Mouse (Mus musculus): ENCODE measurements around the gene Ece2.

Gene Ece2

GRCm38 (mm10) chr16:20629731-20630634, at the start of gene Ece2:
Gene Ece2, plus strand, starts transcription at chr16:20629828.
- DNase-seq (ENCODE audit: low spot score) = no peak

GRCm38 (mm10) chr16:20589366-20589938, 40.2 kb upstream of the Ece2 start, which contains the start of gene Vwa5b2:
Gene Vwa5b2, plus strand, starts transcription at chr16:20589471.
- no peak for DNase-seq (ENCODE audit: low spot score)

- DNase-seq (ENCODE audit: low spot score) = no peak
Observed at GRCm38 (mm10) chr16:20589939-20590679, 39.5 kb upstream of the Ece2 start.

- no peak for DNase-seq (ENCODE audit: low spot score)
Observed at GRCm38 (mm10) chr16:20590680-20591038, 39.0 kb upstream of the Ece2 start.

GRCm38 (mm10) chr16:20591076-20591705, 38.4 kb upstream of the Ece2 start:
- DNase-seq (ENCODE audit: low spot score) = no peak

- no peak for DNase-seq (ENCODE audit: low spot score)
Observed at GRCm38 (mm10) chr16:20595060-20595673, 34.5 kb upstream of the Ece2 start.

GRCm38 (mm10) chr16:20595737-20596136, 33.9 kb upstream of the Ece2 start:
- no peak for DNase-seq (ENCODE audit: low spot score)

GRCm38 (mm10) chr16:20596687-20597441, 32.8 kb upstream of the Ece2 start:
- no peak for DNase-seq (ENCODE audit: low spot score)

- no peak for DNase-seq (ENCODE audit: low spot score)
Observed at GRCm38 (mm10) chr16:20600511-20600910, 29.1 kb upstream of the Ece2 start.

GRCm38 (mm10) chr16:20604705-20605104, 24.9 kb upstream of the Ece2 start:
- no peak for DNase-seq (ENCODE audit: low spot score)

- DNase-seq (ENCODE audit: low spot score) = peak; percentile 56
Observed at GRCm38 (mm10) chr16:20610501-20611356, 18.9 kb upstream of the Ece2 start.

GRCm38 (mm10) chr16:20611357-20612227, 18.0 kb upstream of the Ece2 start, which contains the start of the genes Eef1akmt4, Gm49333 and Alg3:
Gene Eef1akmt4, plus strand, starts transcription at chr16:20611593.
Gene Gm49333, plus strand, starts transcription at chr16:20611610.
Gene Alg3, minus strand, starts transcription at chr16:20611735.
- peak; percentile 57 for DNase-seq (ENCODE audit: low spot score)

- DNase-seq (ENCODE audit: low spot score) = no peak
Observed at GRCm38 (mm10) chr16:20619541-20620398, 9.9 kb upstream of the Ece2 start.

- no peak for DNase-seq (ENCODE audit: low spot score)
Observed at GRCm38 (mm10) chr16:20620399-20620735, 9.3 kb upstream of the Ece2 start.

GRCm38 (mm10) chr16:20620751-20621190, 8.9 kb upstream of the Ece2 start:
- DNase-seq (ENCODE audit: low spot score) = no peak

GRCm38 (mm10) chr16:20621191-20621990, 8.2 kb upstream of the Ece2 start, which contains the start of gene Camk2n2:
Gene Camk2n2, minus strand, starts transcription at chr16:20621287.
- DNase-seq (ENCODE audit: low spot score) = peak; percentile 21
